Mouse (Mus musculus) lung, postnatal 10 days (tissue): ENCODE results near the gene Unc50.

Experiments
- DNase-seq: peaks from one replicate; pipeline ENCODE4 v3.0.0; 2021

Unc50 gene

GRCm38 (mm10) chr1:37448361-37449095 lies 18.6 kb downstream of the Unc50 start:
- peak; percentile 69 for DNase-seq

DNA sequence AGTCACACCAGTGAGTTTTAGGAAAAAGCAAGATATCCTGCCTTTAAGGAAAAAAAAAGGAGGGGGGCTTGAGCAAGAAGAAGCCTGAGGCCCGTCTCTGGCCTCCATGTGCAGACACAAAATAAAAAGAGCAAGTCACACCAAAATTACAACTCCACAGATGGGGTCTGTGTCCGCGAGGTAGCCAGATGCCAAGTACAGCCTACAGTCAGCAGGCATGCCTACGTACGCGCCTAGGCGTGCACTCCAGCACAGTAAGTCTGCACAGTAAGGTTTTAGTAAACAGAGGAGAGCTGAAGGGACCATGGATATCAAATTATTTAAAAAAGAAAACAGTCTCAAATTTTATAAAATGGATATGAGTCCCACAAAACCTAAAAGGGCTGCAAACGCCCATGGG lies 21.3 kb downstream of the Unc50 start:
- DNase-seq, result no peak

DNA sequence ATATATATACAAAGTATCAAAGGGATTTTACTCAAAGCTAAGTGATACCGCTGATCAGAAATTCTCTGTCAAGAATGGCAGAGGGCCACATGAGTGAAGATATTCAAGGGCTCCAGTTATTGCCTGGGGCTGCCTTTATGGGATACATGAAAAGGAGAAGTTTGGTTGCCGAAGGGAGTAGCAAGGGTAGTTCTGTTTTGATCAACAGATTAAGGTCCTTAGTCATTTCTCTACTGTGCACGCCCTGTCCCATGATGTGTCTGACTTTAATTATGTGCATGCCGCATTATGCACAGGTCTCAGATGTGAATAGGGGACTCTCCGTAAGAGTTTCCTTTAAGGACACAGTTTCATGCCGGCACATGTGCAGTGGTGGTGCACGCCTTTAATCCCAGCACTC lies 27.6 kb downstream of the Unc50 start:
- DNase-seq, result no peak

GRCm38 (mm10) chr1:37464878-37465452 lies 35.0 kb downstream of the Unc50 start:
- no peak for DNase-seq

- DNase-seq, result no peak
Observed at GRCm38 (mm10) chr1:37466322-37466995, 36.5 kb downstream of the Unc50 start.

GRCm38 (mm10) chr1:37467806-37468205 lies 37.9 kb downstream of the Unc50 start:
- no peak for DNase-seq

GRCm38 (mm10) chr1:37469007-37469406 lies 39.1 kb downstream of the Unc50 start:
- DNase-seq, result no peak

DNA sequence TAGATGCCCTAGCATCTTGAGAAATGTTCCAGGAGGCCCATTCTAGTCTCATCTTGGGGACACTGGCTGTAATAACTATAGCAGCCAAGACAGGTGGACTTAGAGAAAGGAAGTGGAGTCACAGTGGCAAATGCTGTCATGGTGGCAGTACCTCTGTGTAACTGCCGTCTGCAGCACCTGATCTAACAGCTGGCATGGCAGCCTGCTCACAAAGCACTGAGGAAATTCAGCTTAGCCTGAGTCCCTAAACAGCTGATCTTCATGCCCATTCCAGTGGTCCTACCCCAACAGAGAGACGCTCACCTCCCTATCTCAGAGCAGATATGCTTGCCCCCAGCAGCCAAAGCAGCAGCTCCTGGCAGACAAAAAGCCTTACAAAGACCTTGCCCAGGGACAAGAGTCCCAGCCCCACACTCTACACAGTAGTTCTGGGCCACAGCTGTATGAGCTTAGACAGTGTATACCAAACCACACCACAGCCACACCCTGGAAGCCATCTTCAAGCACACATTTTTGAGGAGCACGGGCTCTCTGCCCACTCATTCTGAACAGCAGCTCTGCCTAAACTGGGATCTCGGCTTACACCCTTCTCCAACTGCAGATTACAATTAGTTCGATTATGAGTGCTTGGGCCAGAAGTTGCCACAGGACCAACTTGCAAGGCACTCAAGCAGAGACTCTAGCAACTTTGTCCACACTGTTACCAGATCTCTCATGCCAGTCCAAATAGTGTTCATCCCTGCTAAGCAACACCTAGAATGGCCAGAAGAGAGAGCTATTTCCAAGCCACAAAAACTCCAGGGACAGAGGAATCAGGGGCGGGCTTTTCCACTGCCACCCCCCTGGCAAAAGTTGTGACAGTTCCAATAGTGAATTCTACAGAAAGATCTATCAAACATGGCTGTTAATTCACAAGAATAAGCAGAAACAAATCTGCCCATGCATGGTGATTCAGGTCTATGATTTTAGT lies 41.5 kb downstream of the Unc50 start:
- DNase-seq, result no peak

DNA sequence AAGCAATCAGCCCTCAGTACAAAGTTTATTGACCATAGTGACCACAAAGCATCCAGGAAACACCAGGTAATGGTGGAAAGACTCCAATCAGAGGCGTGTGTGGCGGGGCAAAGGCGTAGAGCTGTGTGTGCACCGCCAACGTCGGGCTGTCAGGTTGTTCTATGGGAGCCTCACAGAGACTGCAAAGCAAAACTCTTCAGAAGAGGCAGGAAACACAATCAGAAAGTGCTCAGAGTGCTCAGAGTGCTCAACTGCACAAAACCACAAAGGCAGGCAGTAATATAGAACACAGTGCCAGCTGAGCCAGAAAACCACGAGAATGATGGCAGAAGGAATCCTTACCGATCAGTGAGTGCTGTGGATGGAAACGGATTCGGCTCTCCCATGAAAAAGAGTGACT lies 43.3 kb downstream of the Unc50 start:
- DNase-seq, result no peak

DNA sequence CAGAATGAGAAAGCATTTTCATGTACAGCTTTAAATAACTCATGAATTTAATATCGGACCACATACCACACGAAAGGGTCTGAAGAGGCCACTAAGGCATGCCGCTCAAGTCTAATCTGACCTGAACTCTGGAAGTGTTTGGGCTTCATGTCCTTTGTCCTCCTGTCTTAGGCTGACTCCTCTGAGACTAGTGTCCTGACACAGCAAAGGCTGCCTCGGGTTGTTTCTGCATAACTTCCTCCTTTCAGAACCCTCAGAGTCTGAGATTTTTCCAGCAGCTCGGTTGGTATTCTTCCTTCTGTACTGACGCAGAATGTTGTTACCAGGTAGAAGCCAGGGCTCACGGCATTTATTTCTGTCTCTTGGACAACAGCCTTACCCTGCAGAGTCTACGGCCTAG lies 44.1 kb downstream of the Unc50 start:
- no peak for DNase-seq

DNA sequence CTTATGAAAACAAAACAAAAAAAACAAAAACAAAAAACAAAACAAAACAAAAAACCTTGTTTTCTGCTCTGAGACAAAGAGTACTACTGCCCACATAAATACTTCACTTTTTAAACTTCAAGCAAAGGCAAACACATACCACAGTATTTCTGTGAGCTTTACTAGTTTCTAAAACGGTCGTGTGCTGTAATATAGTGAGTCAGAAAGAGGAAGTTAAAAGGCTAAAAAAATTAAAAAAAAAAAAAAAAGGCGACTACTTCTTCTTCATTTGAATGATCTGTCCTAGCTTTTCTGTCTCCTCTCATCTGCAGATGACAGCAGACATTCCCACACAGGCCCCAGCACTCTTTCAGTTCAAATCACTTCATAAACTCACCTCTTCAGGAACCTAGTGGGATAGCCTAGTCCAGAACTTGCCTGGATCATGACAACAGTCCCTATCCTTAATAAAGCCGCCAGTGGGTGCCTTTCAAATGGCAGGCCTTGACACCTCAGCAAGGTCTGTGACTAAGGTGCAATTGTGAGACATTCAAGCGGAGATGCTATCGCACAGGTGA lies 44.8 kb downstream of the Unc50 start:
- DNase-seq, result no peak

DNA sequence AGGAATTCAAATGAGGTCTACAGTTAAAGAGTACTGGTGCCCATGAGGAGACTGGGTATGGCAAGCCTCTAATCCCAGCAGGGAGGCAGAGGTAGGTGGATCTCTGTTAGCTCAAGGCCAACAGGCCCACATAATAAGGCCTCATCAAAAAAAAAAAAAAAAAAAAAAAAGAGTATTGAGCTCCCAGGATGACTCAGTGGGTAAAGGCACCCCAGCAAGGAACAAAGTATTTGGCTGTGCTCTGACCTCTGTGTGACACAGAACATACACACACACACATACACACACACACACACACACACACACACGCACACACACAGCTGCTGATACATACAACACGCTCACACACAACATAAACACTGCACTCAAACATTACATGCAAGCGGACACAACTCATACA lies 45.4 kb downstream of the Unc50 start:
- DNase-seq, result no peak

DNA sequence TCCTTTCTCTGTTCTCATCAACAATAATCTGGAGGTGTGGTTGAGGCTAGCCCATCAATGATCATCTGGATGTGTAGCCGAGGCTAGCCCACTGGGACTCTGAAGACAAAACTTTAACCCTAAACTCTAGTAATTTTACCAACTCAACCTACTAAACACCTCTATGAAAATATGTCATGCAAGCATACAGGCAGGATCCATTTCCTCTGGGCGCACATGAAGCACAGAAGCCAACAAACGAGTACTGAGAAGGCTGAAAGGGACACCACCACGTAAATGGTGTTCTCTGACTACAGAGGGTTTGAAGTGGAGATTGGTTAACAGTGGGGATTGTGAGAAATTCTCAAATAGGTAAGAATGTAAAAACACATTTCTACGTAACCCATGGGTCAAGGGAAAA lies 47.3 kb downstream of the Unc50 start:
- DNase-seq, result no peak

DNA sequence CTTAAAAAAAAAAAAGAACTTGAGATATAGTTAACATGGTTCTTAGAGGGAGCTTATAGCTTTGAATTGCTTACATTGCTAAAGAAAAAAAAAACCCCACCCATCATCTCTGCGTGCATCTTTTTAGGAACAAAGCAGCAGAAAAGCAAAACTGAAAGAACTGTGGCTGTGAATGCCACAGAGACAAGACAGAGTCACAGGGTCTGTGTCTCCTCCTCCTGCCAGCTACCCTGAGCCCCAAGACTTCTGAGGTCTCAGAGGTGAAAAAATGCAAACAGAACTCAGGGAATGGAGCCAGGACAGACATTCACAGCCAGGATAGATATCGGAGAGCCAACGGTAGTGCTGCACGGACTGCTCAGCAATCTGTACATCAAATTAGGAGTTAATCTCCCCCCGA lies 48.0 kb downstream of the Unc50 start:
- DNase-seq, result no peak

DNA sequence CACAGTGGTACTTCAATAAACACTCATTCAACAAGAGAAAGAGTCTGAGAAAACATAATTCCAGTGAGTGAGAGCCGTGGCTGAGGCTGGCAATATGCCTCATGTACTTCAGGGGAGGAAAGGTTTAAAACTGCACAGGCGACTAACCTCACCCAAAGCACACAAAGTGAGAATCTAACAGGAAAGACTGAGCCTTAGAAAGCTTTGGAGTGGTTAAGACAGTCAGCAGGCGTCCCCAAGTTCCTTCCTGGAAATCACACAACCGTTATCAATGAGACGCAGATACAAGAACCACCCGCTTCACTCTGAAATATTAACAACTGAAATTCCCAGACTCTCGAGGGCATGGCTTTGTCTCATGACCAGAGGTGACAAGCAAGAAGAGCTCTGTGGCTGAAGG lies 48.5 kb downstream of the Unc50 start:
- DNase-seq, result no peak

- peak; percentile 62 for DNase-seq
Observed at GRCm38 (mm10) chr1:37479074-37479473, 49.1 kb downstream of the Unc50 start.

- DNase-seq, result no peak
Observed at GRCm38 (mm10) chr1:37479759-37480158, 49.8 kb downstream of the Unc50 start.

GRCm38 (mm10) chr1:37480731-37481130 lies 50.8 kb downstream of the Unc50 start:
- DNase-seq, result no peak

- DNase-seq, result no peak
Observed at GRCm38 (mm10) chr1:37481331-37481730, 51.4 kb downstream of the Unc50 start.

- no peak for DNase-seq
Observed at GRCm38 (mm10) chr1:37484612-37485011, 54.7 kb downstream of the Unc50 start.

DNA sequence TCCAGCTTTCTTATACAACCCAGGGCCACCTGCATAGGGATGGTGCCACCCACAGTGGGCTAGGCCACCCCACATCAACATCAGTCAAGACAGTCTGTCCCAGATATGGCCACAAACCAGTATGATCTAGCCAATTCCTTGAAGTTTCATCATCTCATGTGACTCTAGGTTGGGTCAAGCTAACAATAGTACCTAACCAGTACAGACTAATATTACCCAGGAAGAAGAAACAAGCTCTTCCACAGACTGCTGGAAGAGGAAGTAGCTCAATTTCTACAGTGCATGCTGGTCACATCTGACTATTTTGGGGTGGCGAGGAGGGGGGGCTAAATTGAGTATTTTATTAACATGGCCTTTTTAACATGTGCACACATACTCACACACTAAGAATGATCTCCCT lies 56.5 kb downstream of the Unc50 start:
- no peak for DNase-seq

DNA sequence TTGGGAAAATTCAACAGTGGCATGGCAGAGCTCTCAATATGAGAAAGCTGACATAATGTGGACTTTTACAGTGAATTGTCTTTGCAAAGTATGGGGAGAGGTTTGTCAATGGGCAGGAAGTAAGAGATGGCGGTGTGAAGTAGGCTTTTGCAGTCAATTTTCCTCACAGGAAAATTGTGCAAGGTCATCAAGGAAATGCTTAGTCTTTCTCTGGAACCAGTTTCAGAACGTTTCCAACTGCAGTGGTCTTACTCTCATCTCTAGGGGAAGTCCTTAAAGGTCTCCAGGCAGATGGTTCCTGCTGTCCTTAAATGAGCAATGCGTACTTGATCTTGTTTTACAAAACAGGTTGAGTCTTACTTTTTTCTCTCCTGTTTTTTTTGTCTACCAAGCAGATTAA lies 57.1 kb downstream of the Unc50 start:
- no peak for DNase-seq

- DNase-seq, result no peak
Observed at GRCm38 (mm10) chr1:37488531-37488930, 58.6 kb downstream of the Unc50 start.
